Mouse (Mus musculus): ENCODE measurements around the gene Cacul1.

GRCm38 (mm10) chr19:60531897-60532296 is 48.9 kb downstream of the Cacul1 start:
- TF ChIP-seq ELF1 (IDR thresholded peaks at IDR 0.05; ENCODE audit: low read depth, low read length) (no peak), SMC3 (IDR thresholded peaks at IDR 0.05; ENCODE audit: low read depth, low read length) (no peak), POLR2A (IDR thresholded peaks at IDR 0.05; ENCODE audit: control insufficient read depth in 1 of 2, insufficient read depth in 1 of 2, low read depth in 1 of 2, low read length in 2 of 2, poor library complexity in 1 of 2) (no peak), EP300 (IDR thresholded peaks at IDR 0.05; ENCODE audit: low read depth in 1 of 2, low read length in 2 of 2) (no peak), USF1 (IDR thresholded peaks at IDR 0.05; ENCODE audit: low read depth, low read length) (no peak), CTCF (IDR thresholded peaks at IDR 0.05 in 2 of 3, conservative IDR thresholded peaks at IDR 0.05 in 1 of 3; ENCODE audit: control insufficient read depth in 1 of 3, insufficient read depth in 1 of 3, low read depth in 2 of 3, low read length in 3 of 3, poor library complexity in 1 of 3, severe bottlenecking in 1 of 3) (no peak), MAX (IDR thresholded peaks at IDR 0.05; ENCODE audit: low read length) (no peak), TCF12 (IDR thresholded peaks at IDR 0.05; ENCODE audit: low read depth, low read length) (no peak), ZMIZ1 (IDR thresholded peaks at IDR 0.05; ENCODE audit: low read depth, low read length) (no peak)

Data from MEL (cell line).